Mouse (Mus musculus) kidney, postnatal 14 days (tissue): Measurements from ENCODE around the gene Noxo1.
A peak's percentile ranks its signal among the peaks of the same experiment; 100 is the strongest.
"Not testable (repeated sequence)": the region's sequence is repeated elsewhere in the genome, so short reads cannot be mapped to it uniquely, and the experiment has no call there.

Experiments used
- DNase-seq: peaks from one replicate; pipeline ENCODE4 v3.0.0; 2022; ENCODE audit warnings: mixed read lengths

Noxo1 gene

GRCm38 (mm10) chr17:24721383-24721955 is 25.4 kb downstream of the Noxo1 start:
- not testable (repeated sequence) for DNase-seq

GRCm38 (mm10) chr17:24722220-24722924 is 26.3 kb downstream of the Noxo1 start:
- DNase-seq: no peak

- no peak for DNase-seq
Observed at GRCm38 (mm10) chr17:24723122-24723880, 27.3 kb downstream of the Noxo1 start.

- no peak for DNase-seq
Observed at GRCm38 (mm10) chr17:24723881-24724180, 27.8 kb downstream of the Noxo1 start.

GRCm38 (mm10) chr17:24724184-24724583 is 28.1 kb downstream of the Noxo1 start, which contains the start of gene Ndufb10:
Gene Ndufb10, minus strand, starts transcription at chr17:24724478.
- peak; percentile 97 for DNase-seq

- DNase-seq: no peak
Observed at GRCm38 (mm10) chr17:24725637-24726390, 29.8 kb downstream of the Noxo1 start.

- DNase-seq: no peak
Observed at GRCm38 (mm10) chr17:24727618-24728017, 31.6 kb downstream of the Noxo1 start, which contains the start of gene Rpl3l. Gene Rpl3l, plus strand, starts transcription at chr17:24727820.

GRCm38 (mm10) chr17:24728184-24728583 is 32.1 kb downstream of the Noxo1 start:
- no peak for DNase-seq

- DNase-seq: no peak
Observed at GRCm38 (mm10) chr17:24729067-24729466, 33.0 kb downstream of the Noxo1 start.

- no peak for DNase-seq
Observed at GRCm38 (mm10) chr17:24730787-24731186, 34.8 kb downstream of the Noxo1 start.

- DNase-seq: no peak
Observed at GRCm38 (mm10) chr17:24732233-24732935, 36.4 kb downstream of the Noxo1 start.

- DNase-seq: no peak
Observed at GRCm38 (mm10) chr17:24733434-24734050, 37.5 kb downstream of the Noxo1 start.

GRCm38 (mm10) chr17:24734513-24734912 is 38.5 kb downstream of the Noxo1 start:
- no peak for DNase-seq

- DNase-seq: no peak
Observed at GRCm38 (mm10) chr17:24735446-24735845, 39.4 kb downstream of the Noxo1 start.

GRCm38 (mm10) chr17:24736330-24737051 is 40.5 kb downstream of the Noxo1 start, which contains the start of gene Msrb1:
Gene Msrb1, plus strand, starts transcription at chr17:24736642.
- peak; percentile 98 for DNase-seq

- peak; percentile 44 for DNase-seq
Observed at GRCm38 (mm10) chr17:24737135-24737810, 41.2 kb downstream of the Noxo1 start.

- DNase-seq: peak; percentile 72
Observed at GRCm38 (mm10) chr17:24738238-24738637, 42.2 kb downstream of the Noxo1 start.

GRCm38 (mm10) chr17:24739926-24740325 is 43.9 kb downstream of the Noxo1 start:
- DNase-seq: no peak

- DNase-seq: no peak
Observed at GRCm38 (mm10) chr17:24742307-24742706, 46.3 kb downstream of the Noxo1 start.

GRCm38 (mm10) chr17:24743896-24744295 is 47.9 kb downstream of the Noxo1 start:
- no peak for DNase-seq

GRCm38 (mm10) chr17:24744381-24744780 is 48.3 kb downstream of the Noxo1 start:
- DNase-seq: no peak
